Mouse (Mus musculus): Measurements from ENCODE around the gene Reps1. TPM values are rescaled to one million over a fixed set of nuclear protein-coding genes. Genes with fewer than 3 reads are reported as not detected.

Gene Reps1
- total RNA-seq, 2 experiments from 2014 or later: 64.1 to 69.4 TPM

GRCm38 (mm10) chr10:18061533-18061932 lies 5.9 kb downstream of the Reps1 start:
- no peak for DNase-seq
- intact Hi-C loops (cut with DNase I): no loop called here

GRCm38 (mm10) chr10:18064606-18065228 lies 9.1 kb downstream of the Reps1 start:
- DNase-seq: no peak
- intact Hi-C loops (cut with DNase I): no loop called here

DNA sequence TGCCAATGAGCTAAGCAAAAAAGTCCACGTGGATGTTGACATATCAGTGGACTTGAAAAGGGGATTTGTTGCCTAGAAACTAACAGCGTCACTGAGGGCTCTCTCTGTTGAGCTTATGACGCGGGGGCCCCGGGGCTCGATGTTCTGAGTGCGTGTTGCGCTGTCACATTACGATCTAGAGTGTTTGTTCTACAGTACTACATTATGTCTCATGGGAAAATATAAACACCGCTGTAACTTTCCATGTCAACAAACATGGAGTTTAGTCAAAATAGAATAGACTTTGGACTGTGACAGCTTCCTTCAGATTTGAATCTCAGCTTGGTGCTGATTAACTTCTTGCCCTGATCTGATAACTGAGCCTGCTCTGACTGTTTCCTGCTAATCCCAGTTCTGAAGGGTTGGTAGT lies 10.4 kb downstream of the Reps1 start:
- intact Hi-C loops (cut with DNase I): no loop called here
- no peak for DNase-seq

DNA sequence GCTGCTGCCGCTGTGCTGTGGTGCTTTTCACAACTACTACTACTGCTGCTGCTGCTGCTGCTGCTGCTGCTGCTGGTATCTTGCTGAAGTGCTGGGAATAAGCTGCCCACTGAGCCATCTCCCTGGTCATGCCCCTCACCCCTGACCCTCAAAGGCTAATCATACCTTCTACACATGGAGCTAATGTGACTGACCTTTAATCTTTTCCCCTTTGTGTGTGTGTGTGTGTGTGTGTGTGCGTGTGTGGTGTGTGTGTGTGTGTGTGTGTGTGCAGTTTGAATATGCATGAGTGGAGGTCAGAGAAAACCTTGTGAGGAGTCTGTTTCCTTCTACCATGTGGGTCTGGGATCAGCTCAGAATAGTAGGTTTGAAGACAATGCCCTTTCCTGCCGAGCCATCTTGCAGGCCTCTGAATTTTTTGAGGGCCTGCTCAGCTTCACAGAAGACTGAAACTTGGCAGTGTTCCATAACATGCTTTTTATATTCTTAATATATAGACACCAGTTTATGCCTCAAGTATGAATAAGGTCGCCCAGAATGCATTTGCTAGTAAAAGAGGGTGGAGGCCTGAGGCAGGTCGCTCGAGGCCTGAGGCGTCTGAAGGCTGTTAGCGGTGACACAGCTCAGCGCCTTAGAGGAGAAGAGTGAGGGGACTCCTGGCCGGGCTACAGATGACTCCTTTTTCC lies 12.2 kb downstream of the Reps1 start:
- intact Hi-C loops (cut with DNase I): no loop called here
- no peak for DNase-seq

GRCm38 (mm10) chr10:18068880-18069279 lies 13.2 kb downstream of the Reps1 start:
- intact Hi-C loops (cut with DNase I): no loop called here
- no peak for DNase-seq

GRCm38 (mm10) chr10:18069576-18069975 lies 13.9 kb downstream of the Reps1 start:
- no peak for DNase-seq
- intact Hi-C loops (cut with DNase I): no loop called here

GRCm38 (mm10) chr10:18070144-18070543 lies 14.5 kb downstream of the Reps1 start:
- peak; percentile 34 for DNase-seq
- intact Hi-C loops (cut with DNase I): no loop called here

GRCm38 (mm10) chr10:18070616-18071015 lies 15.0 kb downstream of the Reps1 start:
- DNase-seq: no peak
- intact Hi-C loops (cut with DNase I): no loop called here

DNA sequence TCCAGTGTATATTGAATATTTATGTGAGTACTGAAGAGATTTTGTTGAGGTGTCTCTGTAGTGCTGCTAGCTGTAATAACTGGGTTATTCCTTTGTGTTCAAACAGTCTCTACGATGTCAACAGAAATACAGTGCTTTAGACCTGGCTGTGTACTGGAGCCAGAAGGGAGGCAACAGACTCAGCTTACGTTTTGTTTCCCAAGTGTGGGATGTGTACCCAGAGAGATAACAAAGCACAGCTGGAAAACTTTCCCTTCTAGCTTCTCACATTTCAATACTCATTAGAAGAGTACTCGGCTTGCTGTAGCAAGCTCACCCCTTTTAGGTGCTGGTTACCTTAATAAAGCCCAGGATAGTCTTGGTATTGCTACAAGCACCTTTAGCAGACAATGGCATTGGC lies 17.2 kb downstream of the Reps1 start:
- DNase-seq: no peak
- intact Hi-C loops (cut with DNase I): no loop called here

- intact Hi-C loops (cut with DNase I): no loop called here
Observed at GRCm38 (mm10) chr10:18074383-18075075, 18.9 kb downstream of the Reps1 start.

GRCm38 (mm10) chr10:18075845-18076244 lies 20.2 kb downstream of the Reps1 start:
- DNase-seq: no peak
- intact Hi-C loops (cut with DNase I): no loop called here

More at GRCm38 (mm10) chr10:18074383-18075075, 18.9 kb downstream of the Reps1 start:
- no peak for DNase-seq

- intact Hi-C loops (cut with DNase I): no loop called here
Observed at GRCm38 (mm10) chr10:18081536-18081935, 25.9 kb downstream of the Reps1 start.

DNA sequence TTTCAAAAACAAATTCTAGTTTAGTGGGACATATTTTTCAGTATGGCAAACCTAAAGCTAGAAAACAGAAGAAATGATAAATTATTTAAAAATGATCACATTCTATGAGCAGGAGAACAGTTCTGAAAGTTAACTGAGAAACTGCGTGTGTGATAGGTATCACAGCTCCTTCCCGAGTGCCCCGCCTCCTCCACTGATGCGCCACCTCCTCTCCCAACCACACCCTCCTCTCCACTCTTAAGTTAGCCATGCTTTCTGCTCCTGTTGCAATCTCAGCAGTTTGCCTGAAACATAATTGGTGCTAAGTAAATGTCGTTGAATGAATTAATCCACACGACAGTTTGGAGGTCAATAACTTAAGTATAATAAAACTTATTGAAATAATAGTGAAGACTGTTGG lies 27.1 kb downstream of the Reps1 start:
- no peak for DNase-seq
- intact Hi-C loops (cut with DNase I): no loop called here

More at GRCm38 (mm10) chr10:18081536-18081935, 25.9 kb downstream of the Reps1 start:
- no peak for DNase-seq

DNA sequence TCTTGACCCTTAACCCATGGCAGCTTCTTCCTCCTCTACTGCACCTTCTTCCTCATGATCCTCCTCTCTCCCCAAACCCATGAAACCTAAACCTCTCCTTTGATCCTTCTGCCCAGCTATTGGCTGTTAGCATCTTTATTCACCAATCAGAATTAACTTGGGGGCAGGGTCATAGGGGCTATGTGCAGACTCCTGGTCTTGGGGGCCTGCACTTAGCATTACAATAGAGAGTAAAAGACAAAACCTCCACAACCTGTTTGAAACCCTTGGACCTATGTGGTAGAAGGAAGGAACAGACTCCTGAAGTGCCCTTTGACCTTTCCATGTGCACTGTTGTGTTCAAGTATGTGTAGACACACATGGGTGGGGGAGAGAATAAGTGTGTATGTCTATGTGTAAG lies 35.0 kb downstream of the Reps1 start:
- DNase-seq: no peak
- intact Hi-C loops (cut with DNase I): no loop called here

DNA sequence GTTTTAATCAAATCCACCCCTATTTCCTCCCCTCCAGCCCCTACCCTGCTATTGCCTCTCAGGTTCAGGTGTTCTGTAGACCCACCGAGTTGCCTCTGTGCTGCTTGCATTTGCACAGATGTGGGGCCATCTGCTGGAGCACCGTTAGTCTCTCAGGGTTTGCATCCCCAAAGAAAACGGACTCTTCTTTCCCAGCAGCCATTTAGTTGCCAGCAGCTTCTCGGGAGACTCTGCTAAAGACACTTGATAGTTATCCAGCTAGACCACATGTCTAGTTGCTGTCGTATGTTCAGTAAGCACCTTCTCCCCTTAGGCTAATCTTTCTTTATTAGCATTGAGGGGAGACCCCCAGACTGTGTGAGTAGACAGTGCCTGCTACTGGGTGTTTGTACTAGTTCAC lies 46.5 kb downstream of the Reps1 start:
- no peak for DNase-seq
- intact Hi-C loops (cut with DNase I): no loop called here

- DNase-seq: no peak
- intact Hi-C loops (cut with DNase I): no loop called here
Observed at GRCm38 (mm10) chr10:18107471-18107870, 51.8 kb downstream of the Reps1 start.

GRCm38 (mm10) chr10:18110940-18111339 lies 55.3 kb downstream of the Reps1 start:
- DNase-seq: no peak
- intact Hi-C loops (cut with DNase I): no loop called here

- intact Hi-C loops (cut with DNase I): no loop called here
- no peak for DNase-seq
Observed at GRCm38 (mm10) chr10:18113473-18114093, 57.9 kb downstream of the Reps1 start.

GRCm38 (mm10) chr10:18118336-18118735 lies 62.7 kb downstream of the Reps1 start:
- intact Hi-C loops (cut with DNase I): no loop called here
- DNase-seq: no peak

- no peak for DNase-seq
- intact Hi-C loops (cut with DNase I): no loop called here
Observed at GRCm38 (mm10) chr10:18130276-18130675, 74.6 kb downstream of the Reps1 start.

Data from left cerebral cortex, postnatal 4 days (tissue).